13 mouse cellular contexts compared by ENCODE assay signal in the genomic region with DNA sequence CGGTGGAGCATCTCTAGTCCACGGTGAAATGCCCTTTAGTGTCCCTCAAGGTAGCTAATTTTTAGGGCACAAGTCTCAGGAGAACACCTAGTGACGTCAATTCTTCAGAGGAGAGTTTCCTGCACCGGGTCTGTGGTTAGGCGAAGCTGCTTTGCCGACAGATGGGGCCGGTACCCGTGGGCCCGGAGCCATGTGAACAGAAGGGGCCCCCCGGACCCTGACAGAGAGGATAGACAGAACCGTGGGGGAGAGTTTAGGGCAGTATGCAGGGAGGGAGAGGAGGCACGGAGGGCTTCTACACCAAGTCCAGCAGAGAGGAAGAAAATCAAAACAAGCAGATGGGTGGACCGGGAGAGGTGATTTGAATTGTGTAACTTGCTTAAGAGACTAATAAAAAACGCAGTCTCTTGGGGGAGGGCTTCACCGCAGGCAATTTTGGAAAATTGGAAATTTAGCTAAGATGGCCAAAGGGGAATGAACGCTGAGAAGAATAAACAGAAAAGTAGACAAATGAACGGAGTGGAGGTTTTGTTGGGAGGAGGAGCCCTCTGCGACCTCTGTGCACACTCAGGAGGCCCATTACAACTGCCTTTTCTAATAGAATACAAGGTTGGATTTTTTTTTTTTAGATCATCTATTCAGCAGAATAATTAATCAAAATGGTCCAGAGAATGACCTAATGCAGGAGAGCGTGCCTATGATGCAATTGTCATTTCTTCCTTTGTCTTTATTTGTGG.
DNase-seq lines count a peak whose midpoint lies in the region; ATAC-seq lines count a peak whose summit lies in the region.
"Had no signal": no experiment of that assay in that cellular context is flagged by ENCODE, and none has a peak within 500 bp of the region (broad histone marks: within the 10 kb centered on the region; RNA-seq: fewer than 3 reads in every experiment).

No protein-coding gene starts in this region.

- H3K4me3 ChIP-seq in hindbrain, embryonic 10.5 days: no peak overlapping the region
- no peak overlapping the region for H3K4me3 ChIP-seq in neural tube, embryonic 15.5 days (replicated peaks)
- H3K4me3 ChIP-seq: heart, embryonic 12.5 days; layer of hippocampus, adult 2 months; limb, embryonic 15.5 days had no signal

- no peaks in the 10 kb centered on the region for H3K27me3 ChIP-seq in hindbrain, embryonic 10.5 days (ENCODE audit: insufficient read depth, poor library complexity, severe bottlenecking)
- H3K27me3 ChIP-seq in neural tube, embryonic 15.5 days (replicated peaks): no peaks in the 10 kb centered on the region
- H3K27me3 ChIP-seq: heart, embryonic 12.5 days; limb, embryonic 15.5 days had no signal

- peak; percentile 90 for DNase-seq in left cerebral cortex, postnatal 4 days
- no peak for DNase-seq in left cerebral cortex, adult 11 months (ENCODE audit: low spot score)
- peak; percentile 94 for DNase-seq in cerebellum, adult 9-11 months
- DNase-seq in hindbrain, embryonic 10.5 days (ENCODE audit: low spot score): no peak
- no peak for DNase-seq in heart, adult 8-10 months (ENCODE audit: low spot score)
- DNase-seq in thymus, adult 18-20 months: no peak
- DNase-seq in T-cell, adult 2 months (ENCODE audit: low spot score): no peak

- 0 out of 2 replicates have a peak overlapping the region, but pooled peaks have one; percentile 2 for H3K4me2 ChIP-seq in neural tube, embryonic 15.5 days
- H3K4me2 ChIP-seq: heart, embryonic 12.5 days; limb, embryonic 15.5 days had no signal

- intact Hi-C loops in left cerebral cortex, postnatal 4 days (cut with DNase I): no loop called here

- no peak; the same call in 1 of the 2 replicates for ATAC-seq in neural tube, embryonic 15.5 days (ENCODE audit: low FRiP score)
- ATAC-seq: intestine, embryonic 16.5 days had no signal

- H3K27ac ChIP-seq in hindbrain, embryonic 10.5 days: 0 out of 2 replicates have a peak overlapping the region, but pooled peaks have one; percentile 12
- H3K27ac ChIP-seq in neural tube, embryonic 15.5 days (replicated peaks): no peak overlapping the region
- H3K27ac ChIP-seq: layer of hippocampus, adult 2 months; limb, embryonic 15.5 days; macrophage had no signal

- no peaks in the 10 kb centered on the region for H3K9me3 ChIP-seq in hindbrain, embryonic 10.5 days
- no peaks in the 10 kb centered on the region for H3K9me3 ChIP-seq in neural tube, embryonic 15.5 days (replicated peaks)
- H3K9me3 ChIP-seq: heart, embryonic 12.5 days; limb, embryonic 15.5 days had no signal

- 65% methylated on average over 19 of the region's 19 CpGs for WGBS in hindbrain, embryonic 10.5 days
- WGBS in neural tube, embryonic 15.5 days: 35% methylated on average over 19 of the region's 19 CpGs

- H3K9ac ChIP-seq in neural tube, embryonic 15.5 days (replicated peaks): no peak overlapping the region
- H3K9ac ChIP-seq: heart, embryonic 12.5 days; limb, embryonic 15.5 days had no signal

- H3K4me1 ChIP-seq in hindbrain, embryonic 10.5 days (replicated peaks): peaks cover 13% of the 10 kb centered on the region
- H3K4me1 ChIP-seq in neural tube, embryonic 15.5 days: peaks cover 16% of the 10 kb centered on the region
- H3K4me1 ChIP-seq: heart, embryonic 12.5 days; limb, embryonic 15.5 days had no signal

- no peaks in the 10 kb centered on the region for H3K36me3 ChIP-seq in hindbrain, embryonic 10.5 days
- no peaks in the 10 kb centered on the region for H3K36me3 ChIP-seq in neural tube, embryonic 15.5 days
- H3K36me3 ChIP-seq: heart, embryonic 12.5 days; limb, embryonic 15.5 days had no signal

Comparison
In these comparisons a context has a peak if more than half of its experiments do, and no peak if none do; other contexts are left out.
1. DNase-seq: peak in left cerebral cortex, postnatal 4 days (single experiment) and cerebellum, adult 9-11 months (single experiment); none in left cerebral cortex, adult 11 months (single experiment), hindbrain, embryonic 10.5 days (single experiment), heart, adult 8-10 months (single experiment), thymus, adult 18-20 months (0 of 2) and T-cell, adult 2 months (single experiment).